Mouse (Mus musculus) midbrain, embryonic 11.5 days (tissue): ENCODE results near the gene Smtnl2. TPM values are rescaled to one million over a fixed set of nuclear protein-coding genes. Genes with fewer than 3 reads are reported as not detected.

ENCODE experiments used
- ATAC-seq: fragments of 200-750 bp; cut with Nextera tagmentation; 2 replicates; pipeline ENCODE4 v1.8.0; 2017; ENCODE audit warnings: moderate TSS enrichment, moderate library complexity; ENCODE audit not compliant: low FRiP score
- DNase-seq: peaks from one replicate; pipeline ENCODE4 v3.0.0; 2015; ENCODE audit warnings: low spot score; ENCODE audit errors: missing footprints
- H3K27ac ChIP-seq: fragments of 300-500 bp; sonication (generic); 2 replicates; pipeline ENCODE4 v1.5.1; 2014; ENCODE audit warnings: low read depth, low read length
- H3K27me3 ChIP-seq: fragments of 300-500 bp; sonication (generic); 2 replicates; pipeline ENCODE4 v1.6.1; 2014; ENCODE audit warnings: mild to moderate bottlenecking, low read length, moderate library complexity, mixed read lengths; ENCODE audit not compliant: control insufficient read depth, insufficient read depth
- H3K36me3 ChIP-seq: fragments of 300-500 bp; sonication (generic); 2 replicates; pipeline ENCODE4 v1.6.1; 2014; ENCODE audit warnings: mild to moderate bottlenecking, low read length, moderate library complexity, mixed read lengths; ENCODE audit not compliant: control insufficient read depth, insufficient read depth
- H3K4me1 ChIP-seq: fragments of 300-500 bp; sonication (generic); 2 replicates; pipeline ENCODE4 v1.6.1; 2014; ENCODE audit warnings: low read length; ENCODE audit not compliant: control insufficient read depth, insufficient read depth
- H3K4me2 ChIP-seq: fragments of 300-500 bp; sonication (generic); 2 replicates; pipeline ENCODE4 v1.6.1; 2014; ENCODE audit warnings: mild to moderate bottlenecking, moderate library complexity
- H3K4me3 ChIP-seq: fragments of 300-500 bp; sonication (generic); 2 replicates; pipeline ENCODE4 v1.5.1; 2014; ENCODE audit warnings: low read depth, low read length
- H3K9ac ChIP-seq: fragments of 300-500 bp; sonication (generic); 2 replicates; pipeline ENCODE4 v1.6.1; 2014; ENCODE audit warnings: low read length
- H3K9me3 ChIP-seq: fragments of 300-500 bp; sonication (generic); 2 replicates; pipeline ENCODE4 v1.6.1; 2016; ENCODE audit warnings: low read length; ENCODE audit not compliant: control insufficient read depth
- WGBS: fragments of 180-500 bp; shearing (Covaris S2); extraction: QIAGEN DNeasy Blood & Tissue Kit; methylation state at CpG from one replicate; pipeline ENCODE4 v1.1.7; 2014; 5-methylcytosine and 5-hydroxymethylcytosine counted together
- polyA plus RNA-seq: library from polyadenylated mRNA; unstranded; fragments of >200 nt; fragmentation: Nextera tagmentation; extraction: Ambion mirVana; gene quantifications from 2 replicates; pipeline ENCODE4 v1.2.1, GENCODE M21; 2014

Smtnl2 gene
- polyA plus RNA-seq, 1 experiment from 2014 or later: 4.1 TPM

DNA sequence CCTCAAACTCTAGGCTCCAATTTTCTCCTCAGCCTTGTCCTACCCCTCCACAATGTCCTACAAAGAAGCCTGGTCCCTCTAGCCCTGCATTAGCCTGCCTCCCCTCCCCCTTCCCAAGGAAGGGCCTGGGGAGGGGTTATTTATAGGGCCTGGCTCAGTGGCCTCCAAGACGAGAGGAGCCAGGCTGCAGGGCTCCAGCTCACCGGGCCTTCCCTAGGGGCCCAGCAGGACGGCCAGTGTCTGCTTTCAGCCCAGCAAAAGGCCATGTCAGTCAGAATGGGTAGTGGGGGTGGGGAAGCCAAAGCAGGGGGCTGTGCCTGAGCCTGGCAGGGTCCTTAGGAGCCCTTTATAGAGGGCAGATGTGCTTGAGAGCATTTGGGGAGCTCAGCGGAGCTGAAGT, 5.9 kb upstream of the Smtnl2 start:
- H3K4me2 ChIP-seq: no peak overlapping the region
- ATAC-seq: peak; percentile 40
- DNase-seq: peak; percentile 88
- no peaks in the 10 kb centered on the region for H3K9me3 ChIP-seq
- H3K4me3 ChIP-seq: no peak overlapping the region
- no peaks in the 10 kb centered on the region; the same call in none of the 2 replicates for H3K27me3 ChIP-seq
- peaks cover 7% of the 10 kb centered on the region for H3K4me1 ChIP-seq
- peak overlapping the region; percentile 36; the same call in 1 of the 2 replicates for H3K9ac ChIP-seq
- WGBS: 1% methylated on average over 4 of the region's 4 CpGs
- no peaks in the 10 kb centered on the region for H3K36me3 ChIP-seq
- no peak overlapping the region for H3K27ac ChIP-seq

DNA sequence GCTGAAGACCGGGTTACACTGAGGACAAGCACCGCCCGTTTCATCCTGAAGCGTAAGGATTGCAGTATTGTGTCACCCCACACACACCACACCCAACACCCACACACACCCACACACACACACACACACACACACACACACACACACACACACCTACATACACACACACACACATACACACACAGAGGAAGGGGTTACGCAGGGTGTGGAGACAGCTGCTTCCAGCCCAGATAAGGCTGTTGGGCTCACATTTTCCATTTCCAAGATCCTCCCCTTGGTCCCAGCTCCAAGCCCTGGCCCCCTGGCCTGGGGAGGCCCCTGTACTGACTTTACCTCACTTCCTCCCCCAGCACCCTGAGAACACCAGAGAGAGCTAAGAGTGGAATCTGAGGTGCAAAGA, 5.2 kb upstream of the Smtnl2 start:
- Histone ChIP-seq H3K36me3 (no peaks in the 10 kb centered on the region), H3K27ac (no peak overlapping the region), H3K9ac (no peak overlapping the region), H3K27me3 (no peaks in the 10 kb centered on the region; the same call in none of the 2 replicates), H3K9me3 (no peaks in the 10 kb centered on the region), H3K4me1 (peaks cover 8% of the 10 kb centered on the region), H3K4me2 (no peak overlapping the region), H3K4me3 (no peak overlapping the region)
- WGBS: 80% methylated on average over 5 of the region's 5 CpGs
- DNase-seq (no peak), ATAC-seq (no peak)

DNA sequence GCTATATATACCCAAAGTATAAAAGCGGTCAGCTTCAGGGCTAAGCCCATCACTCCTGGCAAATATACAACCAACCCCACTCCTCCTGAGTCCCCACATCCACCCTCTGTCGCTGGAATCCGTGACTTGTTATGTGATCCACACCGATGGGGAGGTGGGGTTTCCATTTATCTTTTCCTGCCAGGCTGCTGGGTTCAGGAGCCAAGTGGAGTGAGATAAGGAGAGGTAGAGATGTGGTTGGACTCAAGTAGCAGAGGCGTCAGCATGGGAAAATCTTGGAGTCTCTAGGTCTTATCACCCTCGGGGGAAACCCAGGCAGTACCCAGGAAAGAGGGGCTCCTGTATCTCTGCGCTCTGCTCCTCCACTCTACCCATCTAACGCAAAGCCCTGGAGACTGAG, 3.6 kb upstream of the Smtnl2 start:
- no peaks in the 10 kb centered on the region for H3K9me3 ChIP-seq
- H3K4me1 ChIP-seq: peaks cover 12% of the 10 kb centered on the region
- H3K27me3 ChIP-seq: peaks cover 4% of the 10 kb centered on the region
- DNase-seq: no peak
- WGBS: 80% methylated on average over 8 of the region's 8 CpGs
- no peak overlapping the region for H3K4me2 ChIP-seq
- ATAC-seq: no peak
- H3K27ac ChIP-seq: no peak overlapping the region
- H3K9ac ChIP-seq: no peak overlapping the region
- no peak overlapping the region for H3K4me3 ChIP-seq
- H3K36me3 ChIP-seq: no peaks in the 10 kb centered on the region

DNA sequence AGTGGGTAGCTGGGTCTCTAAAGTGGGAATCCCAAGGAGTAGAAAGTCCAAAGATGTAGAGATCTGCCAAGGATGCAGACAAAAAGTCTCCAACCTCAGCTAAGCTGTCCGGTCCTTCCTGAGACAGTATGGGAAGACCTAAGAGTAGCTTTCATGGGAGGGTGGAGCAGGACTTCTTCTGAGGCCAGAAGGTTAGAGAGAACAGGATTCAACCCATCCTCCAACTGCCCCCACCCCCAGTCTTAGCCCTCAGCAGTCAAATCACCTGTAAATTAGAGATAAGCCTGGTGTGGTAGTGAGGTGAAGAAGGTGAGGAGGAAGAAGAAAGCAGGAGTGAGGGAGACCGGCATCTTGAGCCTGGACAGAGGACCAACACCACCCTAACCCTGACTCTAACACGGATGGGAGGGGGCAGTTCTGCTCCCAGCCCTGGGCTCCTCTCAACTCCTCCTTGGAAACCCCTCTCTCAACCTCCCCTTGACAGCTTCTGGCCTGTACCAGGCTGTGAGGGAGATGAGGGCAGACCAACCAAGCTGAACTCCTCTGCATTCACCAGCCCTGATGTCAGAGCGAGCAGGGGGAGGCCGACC, 2.2 kb upstream of the Smtnl2 start:
- H3K9ac ChIP-seq: no peak overlapping the region
- peaks cover 14% of the 10 kb centered on the region for H3K4me1 ChIP-seq
- no peaks in the 10 kb centered on the region for H3K9me3 ChIP-seq
- 62% methylated on average over 5 of the region's 5 CpGs for WGBS
- ATAC-seq (no peak), DNase-seq (no peak)
- no peaks in the 10 kb centered on the region for H3K36me3 ChIP-seq
- peaks cover 4% of the 10 kb centered on the region for H3K27me3 ChIP-seq
- H3K27ac ChIP-seq: no peak overlapping the region
- no peak overlapping the region for H3K4me3 ChIP-seq
- no peak overlapping the region for H3K4me2 ChIP-seq

DNA sequence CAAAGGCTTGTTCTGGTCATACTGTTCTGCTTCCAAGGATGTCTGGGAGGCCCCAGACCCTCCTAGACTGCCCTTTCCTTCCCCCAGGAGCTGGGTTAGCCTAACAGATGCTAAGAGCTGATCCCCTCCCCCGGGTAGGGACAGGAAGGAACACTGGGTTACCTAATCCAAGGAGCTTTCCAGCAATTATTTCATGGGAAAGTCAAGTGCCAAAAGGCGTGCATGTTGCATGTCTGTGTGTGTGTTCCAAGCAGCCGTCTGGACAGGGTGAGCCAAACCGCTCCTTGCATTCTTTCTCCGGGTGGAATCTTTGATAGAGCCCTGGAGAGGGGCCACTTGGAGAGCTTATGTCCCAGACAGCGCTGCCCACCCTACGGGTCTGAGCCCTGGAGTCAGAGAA, 1.5 kb upstream of the Smtnl2 start:
- WGBS: 77% methylated on average over 7 of the region's 7 CpGs
- H3K9ac ChIP-seq: no peak overlapping the region
- H3K4me2 ChIP-seq: no peak overlapping the region
- H3K36me3 ChIP-seq: no peaks in the 10 kb centered on the region
- H3K4me1 ChIP-seq: peaks cover 14% of the 10 kb centered on the region
- no peak overlapping the region for H3K4me3 ChIP-seq
- no peak for ATAC-seq
- H3K27me3 ChIP-seq: peaks cover 4% of the 10 kb centered on the region
- DNase-seq: no peak
- no peaks in the 10 kb centered on the region for H3K9me3 ChIP-seq
- H3K27ac ChIP-seq: no peak overlapping the region

DNA sequence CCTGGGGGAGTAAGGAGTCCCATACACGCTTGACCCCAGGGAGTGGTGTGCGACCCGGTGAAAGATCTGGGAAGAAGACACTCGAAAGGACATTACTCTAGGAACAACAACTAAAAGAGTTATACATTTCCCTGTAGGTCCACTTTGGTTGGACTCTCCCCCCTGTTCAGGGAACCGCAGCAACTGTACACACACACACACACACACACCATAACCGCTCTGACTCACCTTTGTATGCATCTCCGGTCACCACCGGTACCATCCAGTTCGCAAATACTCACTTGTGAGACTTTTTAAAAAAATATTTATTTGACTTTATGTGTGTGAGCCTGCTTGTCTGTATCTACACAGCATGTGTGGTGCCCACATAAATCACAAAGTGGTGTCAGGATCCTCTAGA, 432 bp upstream of the Smtnl2 start:
- no peaks in the 10 kb centered on the region for H3K9me3 ChIP-seq
- H3K4me1 ChIP-seq: peaks cover 9% of the 10 kb centered on the region
- peak overlapping the region; percentile 96 for H3K4me2 ChIP-seq
- H3K4me3 ChIP-seq: peak overlapping the region; percentile 51
- peaks cover 4% of the 10 kb centered on the region for H3K27me3 ChIP-seq
- peak overlapping the region; percentile 58; the same call in 1 of the 2 replicates for H3K9ac ChIP-seq
- ATAC-seq (peak; percentile 3; the same call in 1 of the 2 replicates), DNase-seq (no peak)
- H3K27ac ChIP-seq: no peak overlapping the region
- WGBS: 29% methylated on average over 9 of the region's 9 CpGs
- H3K36me3 ChIP-seq: no peaks in the 10 kb centered on the region

DNA sequence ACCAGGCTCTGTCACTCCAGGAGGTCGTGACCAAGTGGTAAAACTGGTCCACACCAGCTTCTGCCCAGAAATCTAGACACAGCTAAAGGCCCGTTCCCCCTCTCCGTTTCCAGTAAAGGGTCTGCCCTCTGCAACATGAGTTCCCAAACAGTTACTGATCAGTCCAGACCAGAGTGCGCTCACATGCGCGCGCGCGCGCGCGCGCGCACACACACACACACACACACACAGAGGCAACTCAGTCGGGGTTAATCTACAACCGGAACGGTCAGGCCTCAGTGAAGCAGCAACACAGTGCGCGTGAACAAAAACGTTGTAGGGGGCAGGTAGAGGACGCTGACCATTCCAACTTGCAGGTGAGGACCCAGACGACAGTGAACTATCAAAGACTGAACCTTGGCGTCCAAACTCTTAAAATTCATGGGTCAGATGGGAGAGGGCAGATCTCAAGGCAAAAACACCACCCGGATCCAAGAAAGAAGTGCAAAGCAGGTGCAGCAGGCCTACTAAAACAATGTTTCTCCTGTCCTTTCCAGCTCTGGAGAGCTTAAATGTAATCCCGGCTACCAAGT, 906 bp downstream of the Smtnl2 start:
- no peaks in the 10 kb centered on the region for H3K36me3 ChIP-seq
- ATAC-seq (peak; percentile 45; the same call in 1 of the 2 replicates), DNase-seq (peak; percentile 93)
- peaks cover 8% of the 10 kb centered on the region for H3K4me1 ChIP-seq
- no peak overlapping the region for H3K9ac ChIP-seq
- H3K4me3 ChIP-seq: peak overlapping the region; percentile 51
- peaks cover 4% of the 10 kb centered on the region for H3K27me3 ChIP-seq
- under 1% methylated on average over 25 of the region's 25 CpGs for WGBS
- no peak overlapping the region for H3K27ac ChIP-seq
- peak overlapping the region; percentile 96 for H3K4me2 ChIP-seq
- H3K9me3 ChIP-seq: no peaks in the 10 kb centered on the region

DNA sequence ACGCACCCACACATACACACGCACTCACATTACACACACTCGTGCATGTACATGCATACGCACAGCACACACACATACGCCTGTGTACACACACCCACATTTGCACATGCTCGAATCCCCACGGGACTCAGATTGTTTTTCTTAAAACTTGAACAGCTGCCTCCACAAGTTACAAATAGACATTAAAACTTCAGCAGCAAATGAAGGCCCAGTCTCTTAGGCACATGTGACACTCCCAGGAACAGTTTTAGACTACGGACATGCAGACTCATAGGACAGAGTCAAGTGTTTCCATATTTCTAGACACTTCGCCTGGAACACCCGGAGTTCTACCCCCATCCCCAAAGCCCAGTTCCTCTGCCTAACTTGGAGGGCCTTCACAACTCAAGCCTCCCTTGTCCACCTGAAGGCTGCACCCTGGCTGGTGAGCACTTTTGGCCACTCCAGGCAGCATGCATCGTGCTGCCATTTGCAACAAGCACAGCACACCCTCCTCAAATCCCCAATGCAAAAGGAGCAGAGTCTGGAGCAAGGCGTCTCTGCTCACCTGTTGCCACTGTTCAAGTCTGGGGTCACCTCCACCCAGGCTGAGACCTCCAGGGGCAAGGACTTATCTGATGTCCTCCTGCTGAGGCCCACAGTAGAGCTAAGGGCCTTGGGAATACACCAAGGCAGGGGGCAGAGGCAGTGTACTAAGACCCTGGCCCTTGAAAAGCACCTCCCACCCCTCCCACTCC, 1.7 kb downstream of the Smtnl2 start:
- 72% methylated on average over 12 of the region's 12 CpGs for WGBS
- Histone ChIP-seq H3K4me1 (peaks cover 8% of the 10 kb centered on the region), H3K4me2 (peak overlapping the region; percentile 96; the same call in 1 of the 2 replicates), H3K36me3 (no peaks in the 10 kb centered on the region), H3K9me3 (no peaks in the 10 kb centered on the region), H3K4me3 (no peak overlapping the region), H3K27ac (no peak overlapping the region), H3K27me3 (peaks cover 4% of the 10 kb centered on the region), H3K9ac (no peak overlapping the region)
- ATAC-seq: no peak
- DNase-seq: no peak
